Mouse (Mus musculus) bone marrow, adult 2 months (tissue): Measurements from ENCODE around the gene Ndufb11. TPM values are rescaled to one million over a fixed set of nuclear protein-coding genes. Genes with fewer than 3 reads are reported as not detected.

ENCODE experiments used
- H3K27ac ChIP-seq: fragments of 200-500 bp; 2 replicates; pipeline ENCODE4 v1.5.1; 2012; ENCODE audit warnings: low read depth, mild to moderate bottlenecking, control low read depth, inconsistent platforms, low read length; ENCODE audit not compliant: control insufficient read depth, poor library complexity, insufficient read depth
- H3K4me1 ChIP-seq: fragments of 200-500 bp; 2 replicates; pipeline ENCODE4 v1.6.1; 2011; ENCODE audit warnings: low read length; ENCODE audit not compliant: control insufficient read depth, insufficient read depth
- H3K4me3 ChIP-seq: fragments of 200-500 bp; replicated peaks from 2 replicates; pipeline ENCODE3; 2011; ENCODE audit warnings: mild to moderate bottlenecking, low read depth, low read length, control low read depth; ENCODE audit not compliant: control insufficient read depth
- CTCF ChIP-seq: fragments of 200-500 bp; IDR thresholded peaks from 2 replicates; pipeline ENCODE4 v1.5.1; 2011; ENCODE audit warnings: low read length, control low read depth; ENCODE audit not compliant: control insufficient read depth, insufficient read depth
- POLR2A ChIP-seq: fragments of 200-500 bp; IDR thresholded peaks from 2 replicates; pipeline ENCODE4 v1.6.1; 2011; ENCODE audit warnings: low read depth, mild to moderate bottlenecking, control low read depth, low read length, borderline replicate concordance; ENCODE audit not compliant: control insufficient read depth
- WGBS: fragments of 180-500 bp; shearing (Covaris S2); methylation state at CpG from one replicate; pipeline ENCODE4 v1.1.7; 2018; 5-methylcytosine and 5-hydroxymethylcytosine counted together
- polyA plus RNA-seq: library from polyadenylated mRNA; stranded (reverse); fragments of >200 nt; gene quantifications from 2 replicates; pipeline ENCODE4 v1.2.4, GENCODE M21; 2011; ENCODE audit warnings: low replicate concordance; ENCODE audit not compliant: missing spikeins, insufficient read depth, insufficient read length

The Ndufb11 gene
- polyA plus RNA-seq, 1 experiment, result 146 TPM

GRCm38 (mm10) chrX:20644780-20645179 is 27.4 kb upstream of the Ndufb11 start:
- Histone ChIP-seq H3K4me1 (no peaks in the 10 kb centered on the region), H3K27ac (no peak overlapping the region), H3K4me3 (no peak overlapping the region)
- WGBS, result 86% methylated on average over 5 of the region's 5 CpGs
- TF ChIP-seq POLR2A (no peak), CTCF (no peak)

DNA sequence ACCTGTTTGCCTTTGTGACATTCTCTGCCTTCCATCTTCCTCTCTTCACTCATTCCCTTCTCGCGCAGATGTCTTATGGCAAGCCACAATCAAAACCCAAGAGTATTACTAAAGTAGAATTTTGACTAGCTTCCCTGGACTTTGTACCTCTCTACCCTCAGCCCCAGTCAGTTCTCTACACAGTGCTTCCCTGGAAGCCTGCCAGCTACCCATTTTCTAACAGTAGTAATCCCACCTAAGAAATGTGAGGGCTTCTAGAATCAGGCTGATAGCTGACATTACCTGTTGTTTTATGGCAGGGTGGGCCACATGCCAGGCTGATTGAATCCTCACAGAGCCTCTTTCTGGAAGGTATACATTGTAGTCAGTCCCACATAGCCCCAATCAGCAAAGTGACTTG is 20.7 kb upstream of the Ndufb11 start:
- H3K27ac ChIP-seq, result no peak overlapping the region
- 94% methylated on average over 2 of the region's 2 CpGs for WGBS
- H3K4me3 ChIP-seq, result no peak overlapping the region
- H3K4me1 ChIP-seq, result no peaks in the 10 kb centered on the region
- TF ChIP-seq CTCF (no peak), POLR2A (no peak)

DNA sequence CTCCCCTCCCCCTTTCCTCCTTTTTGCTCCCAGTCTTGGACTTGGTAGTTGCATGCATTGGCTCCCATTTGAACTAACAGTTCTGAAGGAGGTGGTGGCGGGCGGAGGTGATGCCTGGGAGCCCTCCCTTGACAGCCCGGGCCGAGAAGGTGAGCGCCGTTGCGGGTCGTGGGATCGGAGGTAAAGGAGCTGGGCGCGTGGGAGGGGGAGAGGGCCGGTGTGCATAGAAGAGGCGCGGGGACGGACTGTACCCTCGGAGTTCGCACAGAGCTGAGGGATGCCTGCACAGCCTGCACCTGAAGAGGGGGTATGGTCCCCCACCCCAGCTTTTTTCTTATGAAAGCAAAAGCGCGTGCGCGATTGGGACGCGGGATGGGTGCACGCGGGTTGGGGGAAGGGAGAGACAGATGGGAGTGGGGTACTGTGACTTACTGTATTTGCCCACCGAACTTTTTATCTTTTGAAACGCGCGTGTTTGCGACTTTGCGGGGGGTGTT is 532 bp upstream of the Ndufb11 start:
- Histone ChIP-seq H3K4me1 (no peaks in the 10 kb centered on the region), H3K27ac (peak overlapping the region; percentile 87), H3K4me3 (peak overlapping the region; percentile 92)
- WGBS, result 25% methylated on average over 31 of the region's 31 CpGs
- no peak for TF ChIP-seq CTCF
- no peak for TF ChIP-seq POLR2A

GRCm38 (mm10) chrX:20616861-20617175 is 601 bp downstream of the Ndufb11 start:
- Histone ChIP-seq H3K4me3 (peak overlapping the region; percentile 60), H3K27ac (peak overlapping the region; percentile 87), H3K4me1 (no peaks in the 10 kb centered on the region)
- no peak for TF ChIP-seq CTCF
- TF ChIP-seq POLR2A, result no peak
- 16% methylated on average over 17 of the region's 17 CpGs for WGBS

GRCm38 (mm10) chrX:20608500-20608899 is 8.9 kb downstream of the Ndufb11 start:
- Histone ChIP-seq H3K4me3 (no peak overlapping the region), H3K4me1 (no peaks in the 10 kb centered on the region), H3K27ac (no peak overlapping the region)
- 57% methylated on average over 4 of the region's 4 CpGs for WGBS
- TF ChIP-seq CTCF (no peak), POLR2A (no peak)

- Histone ChIP-seq H3K27ac (no peak overlapping the region), H3K4me1 (no peaks in the 10 kb centered on the region), H3K4me3 (no peak overlapping the region)
- 7% methylated on average over 4 of the region's 4 CpGs for WGBS
- TF ChIP-seq POLR2A (no peak), CTCF (no peak)
These were observed 29.5 kb downstream of the Ndufb11 start for GRCm38 (mm10) chrX:20587968-20588367.

DNA sequence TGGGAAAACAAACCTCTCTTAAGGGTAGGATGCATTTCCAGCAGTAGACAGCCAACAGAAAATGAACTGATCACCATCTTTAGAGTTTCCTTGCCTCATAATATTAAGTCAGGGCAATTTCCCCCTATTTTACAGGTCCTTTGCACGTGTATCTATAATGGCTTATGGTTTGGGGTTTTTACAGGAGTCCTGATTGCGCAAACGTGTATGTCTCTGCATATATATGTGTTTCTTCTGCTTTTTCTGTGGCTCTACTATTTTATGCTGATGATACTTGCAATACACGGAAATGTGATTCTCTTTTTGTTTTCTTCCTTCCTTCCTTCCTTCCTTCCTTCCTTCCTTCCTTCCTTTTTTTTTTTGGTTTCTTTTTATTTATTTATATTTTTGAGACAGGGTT is 43.5 kb downstream of the Ndufb11 start:
- WGBS, result 43% methylated on average over 4 of the region's 4 CpGs
- no peak for TF ChIP-seq CTCF
- TF ChIP-seq POLR2A, result no peak
- no peaks in the 10 kb centered on the region for H3K4me1 ChIP-seq
- H3K27ac ChIP-seq, result no peak overlapping the region
- H3K4me3 ChIP-seq, result no peak overlapping the region

DNA sequence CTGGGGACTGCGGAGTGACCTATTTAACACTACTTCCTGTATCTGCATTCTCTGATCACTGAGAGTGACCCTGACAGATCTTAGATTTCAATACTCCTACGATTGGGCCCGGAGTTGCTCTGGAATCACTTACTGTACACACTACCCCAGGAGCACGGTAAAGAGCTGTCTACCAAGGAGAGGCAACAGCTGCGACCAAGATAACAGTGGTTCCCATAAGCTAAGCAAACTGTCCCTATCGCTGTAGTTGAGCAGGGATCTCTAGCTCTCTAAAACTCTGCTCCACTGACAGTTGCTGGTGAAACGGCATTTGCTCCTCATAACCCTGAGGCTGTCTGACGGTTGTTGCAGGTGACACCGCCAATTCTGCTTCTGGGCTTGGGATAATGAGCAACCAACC is 44.7 kb downstream of the Ndufb11 start:
- no peak overlapping the region for H3K4me3 ChIP-seq
- no peak overlapping the region for H3K27ac ChIP-seq
- 69% methylated on average over 9 of the region's 9 CpGs for WGBS
- no peak for TF ChIP-seq CTCF
- TF ChIP-seq POLR2A, result no peak
- no peaks in the 10 kb centered on the region for H3K4me1 ChIP-seq

DNA sequence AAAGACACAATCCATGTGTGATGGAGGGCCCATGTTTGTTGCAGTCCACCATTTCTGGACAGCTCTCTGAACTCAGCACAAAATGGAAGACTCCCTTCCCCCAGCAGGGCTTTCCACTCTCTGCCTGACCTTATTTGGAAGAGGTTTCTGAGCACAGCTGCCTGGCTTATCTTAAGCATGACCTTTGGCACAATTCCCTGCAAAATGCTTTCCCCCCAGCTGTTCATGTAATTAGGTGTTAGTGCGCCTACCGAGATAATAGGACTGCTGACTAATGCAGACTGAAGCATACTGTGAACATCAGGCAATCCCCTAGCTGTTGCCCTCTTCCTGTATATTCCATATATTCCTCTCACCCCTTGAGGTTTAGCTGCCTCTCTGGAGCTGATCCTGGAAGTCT is 46.4 kb downstream of the Ndufb11 start:
- TF ChIP-seq CTCF (no peak), POLR2A (no peak)
- 73% methylated on average over 2 of the region's 2 CpGs for WGBS
- H3K27ac ChIP-seq, result no peak overlapping the region
- no peak overlapping the region for H3K4me3 ChIP-seq
- H3K4me1 ChIP-seq, result no peaks in the 10 kb centered on the region

Other genes with a start within 250 kb of the Ndufb11 start
- 1.9 and 4.0 TPM in 2 replicates for gene Jade3, start 191.9 kb downstream of the Ndufb11 start, polyA plus RNA-seq
- gene Rgn, start 67.8 kb downstream of the Ndufb11 start, polyA plus RNA-seq, result 1.0 and 4.7 TPM in 2 replicates
- 29.7 and 45.2 TPM in 2 replicates for gene Rbm10, start 116 bp downstream of the Ndufb11 start, polyA plus RNA-seq
- 45.8 and 49.6 TPM in 2 replicates for gene Uba1, start 40.7 kb upstream of the Ndufb11 start, polyA plus RNA-seq
- 61.5 and 71.7 TPM in 2 replicates for gene Cdk16, start 70.3 kb upstream of the Ndufb11 start, polyA plus RNA-seq
- gene Usp11, start 86.3 kb upstream of the Ndufb11 start, polyA plus RNA-seq, result 8.1 and 13.8 TPM in 2 replicates
- gene Araf, start 180.2 kb upstream of the Ndufb11 start, polyA plus RNA-seq, result 37.0 and 71.7 TPM in 2 replicates